Mouse (Mus musculus): ENCODE measurements around the gene Notch3.

GRCm38 (mm10) chr17:32073359-32073758 is 93.3 kb downstream of the Notch3 start:
- TF ChIP-seq CTCF (IDR thresholded peaks at IDR 0.05; ENCODE audit: control insufficient read depth, insufficient read depth, low read length) (peak; percentile 95), POLR2A (IDR thresholded peaks at IDR 0.05; ENCODE audit: borderline replicate concordance, control insufficient read depth, low read depth, low read length) (no peak)
